Mouse (Mus musculus) embryonic stem cell, embryonic (primary cell): ENCODE data around the gene Fam161a.

ENCODE experiments used
- CTCF ChIA-PET, 4 experiments: fragments of 300-600 bp in 2 of 4; fragments of 350-600 bp in 2 of 4; sonication (Branson Sonifier 250); formaldehyde crosslinking; loops; one replicate each; lab custom pipeline; 2022; ENCODE audit warnings: inconsistent platforms in 2 of 4; lab: Charles Lee
- POLR2A ChIA-PET, 4 experiments: fragments of 300-600 bp in 2 of 4; fragments of 350-600 bp in 2 of 4; sonication (Branson Sonifier 250); formaldehyde crosslinking; loops; one replicate each; lab custom pipeline; 2022; ENCODE audit warnings: antibody characterized with exemption in 4 of 4, inconsistent platforms in 1 of 4; lab: Charles Lee

Gene Fam161a

DNA sequence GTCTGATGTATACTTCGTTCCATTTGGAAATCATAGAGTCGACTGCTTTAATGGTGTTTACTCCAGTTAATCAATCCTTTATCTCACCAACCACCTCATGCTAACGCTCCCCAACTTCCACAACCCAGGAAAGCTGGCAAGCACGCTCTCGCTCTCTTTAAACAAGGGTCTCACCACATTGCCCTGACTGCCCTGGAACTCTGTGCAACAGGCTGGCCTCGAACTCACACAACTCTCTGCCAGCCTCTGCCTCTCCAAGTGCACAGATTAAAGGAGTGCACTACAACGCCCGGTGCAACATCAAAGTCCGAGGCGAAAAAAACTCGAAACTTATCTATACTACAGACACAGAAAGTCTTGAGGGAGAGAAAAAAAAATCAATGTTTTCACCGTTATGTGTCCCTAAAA lies 25.8 kb upstream of the Fam161a start:
- ChIA-PET POLR2A (interaction anchor here (0.7 to 19.1 kb wide), 24 partner anchors 9 to 361 kb away, joined by 3 to 427 read pairs (median 6); partner anchors contain the start of genes Cct4 (in 4 of the 4), Fam161a (in 2 of the 4), Zrsr1 (in 2 of the 4) and Xpo1 (in 1 of the 4)), CTCF (interaction anchor here in 3 of 4 experiments (0.5 to 1.5 kb wide), 8 partner anchors 9 to 190 kb away, joined by 3 to 15 read pairs (median 3); partner anchors contain the start of gene Cct4 (in 1 of the 3))

GRCm38 (mm10) chr11:22981984-22982757 lies 25.2 kb upstream of the Fam161a start, which contains the start of the genes Gm28048 and Commd1:
Gene Gm28048, minus strand, starts transcription at chr11:22982090.
Gene Commd1, minus strand, starts transcription at chr11:22982382.
- POLR2A ChIA-PET = interaction anchor here (0.6 to 19.1 kb wide), 32 partner anchors 8 to 684 kb away, joined by 3 to 427 read pairs (median 5); partner anchors contain the start of genes Cct4 (in 4 of the 4), Fam161a (in 3 of the 4), Zrsr1 (in 2 of the 4) and Ahsa2 (in 1 of the 4)
- CTCF ChIA-PET = interaction anchor here in 3 of 4 experiments (0.6 to 1.5 kb wide), 10 partner anchors 8 to 1855 kb away, joined by 3 to 15 read pairs (median 4); partner anchors contain the start of gene Cct4 (in 1 of the 3)

DNA sequence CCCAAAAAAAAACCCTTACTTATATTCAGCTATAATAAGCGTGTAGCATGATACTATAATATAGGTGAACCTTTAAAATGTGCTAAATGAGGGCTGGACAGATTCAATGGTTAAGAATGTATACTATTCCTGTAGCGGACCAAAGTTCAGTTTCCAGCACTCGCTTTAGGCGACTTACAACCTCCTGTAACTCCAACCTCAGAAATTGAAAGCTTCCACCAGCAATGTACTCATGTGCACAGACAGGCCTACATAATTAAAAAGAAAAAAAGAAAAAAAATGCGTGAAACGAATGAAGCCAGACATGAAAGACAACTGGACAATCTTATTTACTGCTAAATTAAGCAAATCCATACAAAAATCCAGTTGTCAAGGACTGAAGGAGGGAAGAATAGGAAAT lies 24.5 kb upstream of the Fam161a start:
- CTCF ChIA-PET = interaction anchor here in 1 of 4 experiments (0.6 to 1.5 kb wide), 5 partner anchors 12 to 1856 kb away, joined by 3 to 6 read pairs (median 4); no protein-coding TSS in a partner anchor
- POLR2A ChIA-PET = interaction anchor here (0.6 to 19.1 kb wide), 20 partner anchors 8 to 515 kb away, joined by 3 to 427 read pairs (median 8); partner anchors contain the start of genes Cct4 (in 4 of the 4), Fam161a (in 3 of the 4), Zrsr1 (in 2 of the 4) and Ahsa2 (in 1 of the 4)

- POLR2A ChIA-PET = interaction anchor here (0.9 to 19.1 kb wide), 11 partner anchors 8 to 680 kb away, joined by 3 to 427 read pairs (median 3); partner anchors contain the start of genes Cct4 (in 1 of the 4), Fam161a (in 1 of the 4), Pex13 (in 1 of the 4) and Pus10 (in 1 of the 4)
- CTCF ChIA-PET = interaction anchor here in 1 of 4 experiments (0.6 kb wide), 1 partner anchor 185 kb away, joined by 3 read pairs; no protein-coding TSS in a partner anchor
Observed at GRCm38 (mm10) chr11:22985510-22985909, 21.8 kb upstream of the Fam161a start.

GRCm38 (mm10) chr11:22987357-22987756 lies 20.0 kb upstream of the Fam161a start:
- POLR2A ChIA-PET = interaction anchor here (0.6 to 19.1 kb wide), 13 partner anchors 12 to 575 kb away, joined by 3 to 427 read pairs (median 4); partner anchors contain the start of genes Fam161a (in 2 of the 4) and Zrsr1 (in 1 of the 4)
- CTCF ChIA-PET = interaction anchor here in 1 of 4 experiments (1.0 kb wide), 1 partner anchor 137 kb away, joined by 3 read pairs; no protein-coding TSS in a partner anchor

DNA sequence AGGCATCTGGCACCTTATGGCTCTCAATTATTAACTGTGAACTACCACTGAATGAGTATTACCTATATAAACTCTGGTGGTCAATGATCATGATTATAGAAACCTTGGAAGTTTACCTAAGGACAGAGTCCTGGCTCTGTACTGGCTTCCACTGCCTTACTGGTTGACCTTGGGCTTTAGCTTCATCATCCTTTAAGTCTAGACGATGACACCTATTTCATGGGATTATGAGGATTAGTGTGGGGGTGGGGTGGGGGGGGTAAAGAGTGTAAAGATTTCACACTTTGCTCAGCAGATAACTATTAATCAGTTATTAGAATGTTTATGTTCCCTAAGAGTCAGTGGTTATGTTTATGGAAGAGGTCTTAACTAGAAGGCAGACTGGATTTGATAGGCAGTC lies 17.5 kb upstream of the Fam161a start:
- ChIA-PET CTCF (interaction anchor here in 1 of 4 experiments (1.8 to 2.1 kb wide), 2 partner anchors 18 to 20 kb away, joined by 5 to 6 read pairs; partner anchors contain the start of gene Fam161a), POLR2A (interaction anchor here (0.5 to 19.1 kb wide), 63 partner anchors 8 to 1275 kb away, joined by 3 to 427 read pairs (median 5); partner anchors contain the start of genes Commd1 (in 4 of the 4), Fam161a (in 4 of the 4), Gm28048 (in 4 of the 4) and Xpo1 (in 3 of the 4))

GRCm38 (mm10) chr11:22990393-22991126 lies 16.8 kb upstream of the Fam161a start, which contains the start of gene Cct4:
Gene Cct4, plus strand, starts transcription at chr11:22990519.
- ChIA-PET POLR2A (interaction anchor here (0.5 to 19.1 kb wide), 105 partner anchors 8 to 1276 kb away, joined by 3 to 427 read pairs (median 5); partner anchors contain the start of genes Commd1 (in 4 of the 4), Fam161a (in 4 of the 4), Gm28048 (in 4 of the 4) and Xpo1 (in 3 of the 4)), CTCF (interaction anchor here in 2 of 4 experiments (0.6 to 2.1 kb wide), 4 partner anchors 9 to 1096 kb away, joined by 3 to 6 read pairs (median 4); partner anchors contain the start of genes Commd1 (in 1 of the 2), Fam161a (in 1 of the 2) and Gm28048 (in 1 of the 2))

DNA sequence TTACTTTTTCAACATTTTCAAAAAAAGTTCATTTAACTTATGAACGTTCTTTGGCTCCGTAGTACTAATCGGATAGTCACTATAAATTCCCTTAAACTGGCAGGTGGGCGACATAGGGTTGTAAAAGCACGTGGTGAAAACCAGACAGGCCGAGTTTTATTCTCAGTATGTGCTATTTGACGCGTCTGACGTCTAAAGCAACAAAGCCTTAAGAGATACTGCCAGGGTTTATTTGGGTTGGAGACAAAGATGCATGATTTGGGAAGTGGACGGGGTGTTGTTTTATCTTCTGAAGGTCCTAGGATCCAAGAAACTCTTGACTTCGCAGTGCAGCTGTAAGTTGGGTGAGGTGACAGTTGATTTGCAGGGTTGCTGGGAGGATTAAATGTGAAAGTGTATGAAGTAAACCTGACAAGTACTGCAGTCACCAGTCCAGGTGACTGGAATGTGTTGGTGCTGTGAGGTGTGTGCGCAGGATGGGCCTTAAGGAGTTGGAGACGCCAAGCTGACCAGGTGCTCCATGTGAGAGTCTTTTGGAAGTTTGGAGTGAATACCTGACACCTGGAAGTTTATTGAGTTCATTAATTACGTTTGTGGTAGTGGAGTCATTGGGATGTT lies 16.0 kb upstream of the Fam161a start:
- ChIA-PET CTCF (interaction anchor here in 1 of 4 experiments (0.6 to 2.1 kb wide), 2 partner anchors 16 to 1096 kb away, joined by 3 to 5 read pairs; partner anchors contain the start of gene Fam161a), POLR2A (interaction anchor here (0.6 to 19.1 kb wide), 92 partner anchors 9 to 674 kb away, joined by 3 to 427 read pairs (median 5); partner anchors contain the start of genes Commd1 (in 4 of the 4), Fam161a (in 4 of the 4), Gm28048 (in 4 of the 4) and Xpo1 (in 3 of the 4))

GRCm38 (mm10) chr11:22994271-22994670 lies 13.1 kb upstream of the Fam161a start:
- CTCF ChIA-PET = no interaction called here
- POLR2A ChIA-PET = interaction anchor here in 3 of 4 experiments (1.0 to 19.1 kb wide), 7 partner anchors 10 to 262 kb away, joined by 3 to 427 read pairs (median 44); partner anchors contain the start of genes Fam161a (in 3 of the 3), Commd1 (in 2 of the 3), Gm28048 (in 2 of the 3) and Xpo1 (in 1 of the 3)

DNA sequence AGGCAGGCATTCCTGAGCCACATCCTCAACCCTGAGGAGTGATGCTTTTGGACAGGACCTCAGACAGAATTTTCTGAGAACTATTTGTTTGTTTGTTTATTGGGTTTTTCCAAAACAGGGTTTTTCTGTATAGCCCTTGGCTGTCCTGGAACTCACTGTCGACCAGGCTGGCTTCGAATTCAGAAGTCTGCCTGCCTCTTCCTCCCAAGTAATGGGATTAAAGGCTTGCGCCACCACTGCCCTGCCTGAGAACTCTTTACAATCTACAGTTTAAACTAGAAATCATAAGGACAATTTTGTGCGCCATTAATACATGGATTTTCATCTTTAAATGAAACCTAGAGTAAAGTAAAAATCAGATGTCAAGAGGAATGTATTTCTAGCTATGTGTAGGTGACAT lies 11.9 kb upstream of the Fam161a start:
- POLR2A ChIA-PET = interaction anchor here in 3 of 4 experiments (1.6 to 19.1 kb wide), 5 partner anchors 8 to 292 kb away, joined by 4 to 427 read pairs (median 70); partner anchors contain the start of genes Fam161a (in 3 of the 3), Commd1 (in 1 of the 3) and Gm28048 (in 1 of the 3)
- CTCF ChIA-PET = no interaction called here

DNA sequence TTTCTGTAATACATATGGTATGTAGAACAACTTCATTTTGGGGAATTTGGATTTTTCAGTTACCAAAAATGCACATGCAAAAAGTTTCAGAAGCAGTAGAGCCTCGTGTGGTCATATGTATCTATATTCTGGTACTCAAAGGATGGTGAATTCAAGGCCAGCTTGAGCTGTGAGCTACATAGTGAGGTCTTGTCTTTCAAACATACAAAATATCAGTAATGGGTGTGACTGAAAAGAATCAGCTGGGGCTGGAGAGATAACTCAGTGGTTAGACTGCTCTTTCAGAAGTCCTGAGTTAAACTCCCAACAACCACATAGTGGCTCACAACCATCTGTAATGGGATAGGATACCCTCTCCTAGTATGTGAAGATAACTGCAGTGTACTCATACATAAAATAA lies 9.0 kb upstream of the Fam161a start:
- ChIA-PET POLR2A (interaction anchor here in 3 of 4 experiments (0.8 to 19.1 kb wide), 9 partner anchors 6 to 257 kb away, joined by 3 to 427 read pairs (median 7); partner anchors contain the start of genes Fam161a (in 3 of the 3), Cct4 (in 2 of the 3), Commd1 (in 1 of the 3) and Gm28048 (in 1 of the 3)), CTCF (interaction anchor here in 1 of 4 experiments (0.5 to 0.6 kb wide), 2 partner anchors 10 to 18 kb away, joined by 7 read pairs; no protein-coding TSS in a partner anchor)

DNA sequence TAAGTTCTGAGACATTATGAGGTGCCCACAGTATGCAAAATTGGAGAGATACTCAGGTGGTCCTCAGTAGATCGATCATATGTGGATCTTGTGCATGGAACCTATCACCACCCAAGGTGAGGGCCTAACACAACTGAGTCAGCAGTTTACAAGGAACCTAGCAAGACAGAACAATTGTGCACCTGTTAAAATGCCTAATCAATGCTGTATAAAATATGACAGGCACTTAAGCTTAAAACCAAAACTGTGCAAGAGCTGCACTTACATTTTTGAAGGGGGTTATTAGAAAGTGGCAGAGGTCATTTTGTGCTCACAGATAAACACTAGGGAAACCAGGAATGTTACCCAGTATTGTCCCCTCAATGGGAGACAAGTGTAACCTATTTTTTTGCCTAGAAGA lies 2.1 kb upstream of the Fam161a start:
- ChIA-PET CTCF (interaction anchor here in 1 of 4 experiments (0.5 kb wide), 1 partner anchor 9 kb away, joined by 3 read pairs; no protein-coding TSS in a partner anchor), POLR2A (interaction anchor here in 3 of 4 experiments (0.6 to 14.0 kb wide), 14 partner anchors 12 to 283 kb away, joined by 3 to 427 read pairs (median 4); partner anchors contain the start of genes Cct4 (in 2 of the 3), Commd1 (in 1 of the 3) and Gm28048 (in 1 of the 3))

DNA sequence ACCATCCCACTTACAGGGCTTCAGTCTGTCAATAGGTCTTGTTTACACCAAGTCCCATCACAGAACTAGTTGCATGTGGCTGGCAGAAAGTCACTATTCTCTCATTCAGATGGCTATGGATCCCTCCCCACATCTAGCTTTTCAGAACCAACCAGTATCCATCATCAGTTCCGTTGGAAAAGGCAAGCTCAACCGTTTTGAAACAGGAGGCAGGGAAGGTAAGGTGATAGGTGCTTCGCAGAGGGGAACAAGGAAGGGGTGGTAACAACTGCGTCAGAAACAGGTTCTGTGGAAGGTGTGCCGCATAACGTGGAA lies 208 bp upstream of the Fam161a start:
- ChIA-PET POLR2A (interaction anchor here (0.6 to 14.0 kb wide), 63 partner anchors 8 to 659 kb away, joined by 3 to 427 read pairs (median 5); partner anchors contain the start of genes Cct4 (in 4 of the 4), Commd1 (in 3 of the 4), Gm28048 (in 2 of the 4) and Xpo1 (in 2 of the 4)), CTCF (interaction anchor here (0.5 to 1.5 kb wide), 6 partner anchors 11 to 143 kb away, joined by 3 to 5 read pairs (median 3); partner anchors contain the start of gene Cct4 (in 1 of the 4))

DNA sequence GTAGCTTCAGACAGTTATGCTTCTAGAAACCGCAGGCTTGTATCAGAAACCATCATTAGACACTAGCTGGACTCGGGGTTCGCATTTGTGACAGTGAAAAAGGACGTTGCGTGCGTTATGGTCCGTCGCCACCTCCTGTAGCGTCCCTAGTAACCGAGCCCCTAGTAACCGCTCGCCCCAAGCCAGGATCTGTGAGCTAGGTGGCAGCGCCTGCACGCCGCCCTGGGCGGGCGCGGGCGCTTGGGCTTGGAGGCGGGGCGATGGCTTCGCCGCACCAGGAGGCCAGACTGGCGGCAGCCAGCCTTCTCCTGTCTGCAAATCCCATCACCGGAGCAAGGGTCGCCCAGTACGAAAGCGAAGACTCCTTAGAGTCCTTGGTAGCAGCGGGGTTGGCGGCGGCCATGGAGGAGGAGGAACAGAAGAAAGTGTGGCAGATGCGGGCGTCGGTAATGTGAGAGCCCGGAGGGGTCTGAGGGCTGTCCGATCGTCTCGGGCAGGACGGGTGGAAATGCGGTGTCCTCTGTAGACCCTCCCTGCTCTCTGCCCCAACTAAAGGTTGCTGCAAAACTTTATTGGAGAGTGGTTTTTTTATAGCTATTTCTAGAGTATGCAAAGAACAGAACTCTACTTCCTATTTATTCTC lies 971 bp downstream of the Fam161a start:
- ChIA-PET POLR2A (interaction anchor here (0.7 to 14.0 kb wide), 61 partner anchors 9 to 658 kb away, joined by 3 to 427 read pairs (median 5); partner anchors contain the start of genes Cct4 (in 4 of the 4), Commd1 (in 3 of the 4), Gm28048 (in 3 of the 4) and Ahsa2 (in 2 of the 4)), CTCF (interaction anchor here in 3 of 4 experiments (0.6 to 1.5 kb wide), 8 partner anchors 10 to 264 kb away, joined by 3 to 7 read pairs (median 4); partner anchors contain the start of gene Cct4 (in 1 of the 3))
